Mouse (Mus musculus) frontal cortex, postnatal 14 days (tissue): Measurements from ENCODE around the gene Lta.

Experiments used
- DNase-seq, 2 experiments: peaks; one replicate each; pipeline ENCODE4 v3.0.0; 2022; ENCODE audit warnings: low spot score in 2 of 2

Gene Lta

GRCm38 (mm10) chr17:35204494-35205379, at the start of gene Lta:
Lta (minus strand) TSS chr17:35205351.
- DNase-seq, result no peak

- no peak for DNase-seq
These were observed 49.3 kb upstream of the Lta start for GRCm38 (mm10) chr17:35254241-35255098.

DNA sequence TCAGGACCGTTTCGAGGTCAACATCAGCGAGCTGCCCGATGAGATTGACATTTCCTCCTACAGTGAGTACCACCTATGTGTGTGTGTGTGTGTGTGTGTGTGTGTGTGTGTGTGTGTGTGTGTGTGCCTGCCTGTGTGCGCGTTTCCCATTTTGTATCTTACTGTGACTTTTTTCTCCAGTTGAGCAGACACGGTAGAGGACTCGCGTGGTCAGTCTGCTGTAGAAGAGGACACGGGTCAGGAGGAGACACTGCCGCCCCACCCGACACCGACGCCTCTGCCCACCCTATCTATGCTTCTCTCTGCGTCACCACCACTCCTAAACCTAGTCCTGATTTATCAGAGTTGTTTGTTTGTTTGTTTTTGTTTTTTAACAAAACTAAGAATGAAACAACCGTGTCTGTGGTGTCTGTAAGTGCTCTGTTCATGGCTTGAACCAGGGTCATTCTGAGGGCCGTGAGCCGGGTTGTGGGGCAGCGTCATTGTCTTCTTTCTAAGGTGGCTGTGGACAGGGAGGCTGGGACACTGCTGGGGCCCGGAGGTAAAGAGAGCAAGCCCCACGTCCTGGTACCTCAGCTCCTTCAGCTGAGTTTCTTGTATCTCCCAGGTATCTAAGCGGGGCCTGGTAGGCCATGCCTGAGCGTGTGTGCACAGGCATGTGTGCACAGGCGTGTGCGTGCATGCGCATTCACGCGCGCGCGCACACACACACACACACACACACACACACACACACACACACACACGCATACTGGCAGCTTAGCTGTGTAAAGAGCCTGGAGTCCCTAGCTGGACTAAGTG, 48.3 kb upstream of the Lta start:
- no peak for DNase-seq

GRCm38 (mm10) chr17:35252619-35253292, 47.6 kb upstream of the Lta start:
- no peak for DNase-seq

DNA sequence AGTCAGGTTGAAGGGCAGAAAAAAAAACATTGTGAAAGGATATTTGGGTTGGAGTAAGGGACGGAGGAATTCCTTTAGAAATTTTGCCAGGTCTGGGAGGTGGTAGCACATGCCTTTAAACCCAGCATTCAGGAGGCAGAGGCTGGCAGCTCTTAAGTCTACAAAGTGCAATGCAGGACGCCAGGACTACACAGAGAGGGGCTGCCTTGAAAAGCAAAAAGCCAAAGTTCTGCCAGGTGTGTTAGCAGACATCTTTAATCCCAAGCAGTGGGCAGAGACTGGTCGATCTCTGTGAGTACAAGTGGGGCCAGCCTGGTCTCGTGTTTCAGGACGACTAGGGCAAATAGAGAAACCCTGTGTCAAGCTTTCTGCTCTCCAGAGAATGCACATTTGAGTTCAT, 46.8 kb upstream of the Lta start:
- DNase-seq, result no peak

DNA sequence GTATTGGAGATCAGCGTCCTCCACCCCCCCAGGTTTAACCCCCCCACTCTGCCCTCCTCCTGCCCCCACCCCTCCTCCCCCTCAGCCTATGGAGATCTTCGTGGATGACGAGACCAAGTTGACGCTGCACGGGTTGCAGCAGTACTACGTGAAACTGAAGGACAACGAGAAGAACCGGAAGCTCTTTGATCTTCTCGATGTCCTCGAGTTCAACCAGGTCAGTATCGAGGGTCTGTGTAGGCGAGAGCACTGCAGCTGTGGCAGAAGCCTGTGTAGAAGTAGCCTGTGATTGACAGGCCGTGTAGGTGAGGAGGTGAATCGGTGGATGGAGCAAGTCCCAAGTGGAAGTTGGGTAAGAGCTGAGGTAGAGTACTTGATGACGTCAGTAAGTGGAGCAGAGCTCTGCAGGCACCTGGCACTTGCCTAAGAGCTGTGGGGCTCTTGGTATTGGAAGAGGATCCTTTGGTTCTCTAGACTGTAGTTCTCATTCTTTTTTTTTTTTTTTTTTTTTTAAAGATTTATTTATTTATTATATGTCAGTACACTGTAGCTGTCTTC, 46.1 kb upstream of the Lta start:
- DNase-seq, result no peak

DNA sequence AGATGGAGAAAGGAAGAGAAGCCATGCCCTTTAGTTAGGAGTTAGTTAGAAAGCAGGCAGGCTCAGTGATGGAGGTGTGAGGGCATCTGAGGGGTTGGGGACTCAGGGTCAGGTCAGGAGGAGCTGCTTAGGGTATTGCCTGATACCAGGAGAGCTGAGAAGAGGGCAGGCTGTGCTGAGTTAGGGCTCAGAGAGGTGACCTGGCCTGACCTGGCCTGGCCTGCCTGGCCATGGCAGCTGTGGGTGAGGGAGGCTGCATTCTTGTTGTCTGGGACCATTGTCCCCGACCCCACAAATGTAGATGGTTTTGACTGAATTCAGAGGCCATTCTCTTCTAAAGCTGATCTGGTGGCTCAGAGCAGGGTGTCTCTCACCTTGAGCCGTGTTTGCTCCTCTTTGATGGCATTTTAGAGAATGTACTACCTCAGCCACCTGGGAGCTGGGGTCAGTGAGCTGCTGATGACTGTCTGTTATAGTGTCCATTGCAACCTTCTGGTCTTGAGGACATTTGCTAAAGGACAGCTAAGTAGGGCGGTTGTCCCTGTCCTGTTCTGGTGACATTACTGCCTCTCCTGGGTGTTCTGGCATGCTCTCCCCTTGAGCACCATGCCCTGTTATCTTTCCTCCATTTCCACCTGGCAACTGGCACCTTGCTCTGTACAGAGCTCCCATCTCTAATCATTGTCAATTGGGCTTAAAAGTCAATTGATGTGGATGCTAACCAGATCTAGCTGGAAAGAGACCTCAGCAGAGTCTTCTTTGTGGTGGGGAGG, 45.4 kb upstream of the Lta start:
- DNase-seq, result no peak

DNA sequence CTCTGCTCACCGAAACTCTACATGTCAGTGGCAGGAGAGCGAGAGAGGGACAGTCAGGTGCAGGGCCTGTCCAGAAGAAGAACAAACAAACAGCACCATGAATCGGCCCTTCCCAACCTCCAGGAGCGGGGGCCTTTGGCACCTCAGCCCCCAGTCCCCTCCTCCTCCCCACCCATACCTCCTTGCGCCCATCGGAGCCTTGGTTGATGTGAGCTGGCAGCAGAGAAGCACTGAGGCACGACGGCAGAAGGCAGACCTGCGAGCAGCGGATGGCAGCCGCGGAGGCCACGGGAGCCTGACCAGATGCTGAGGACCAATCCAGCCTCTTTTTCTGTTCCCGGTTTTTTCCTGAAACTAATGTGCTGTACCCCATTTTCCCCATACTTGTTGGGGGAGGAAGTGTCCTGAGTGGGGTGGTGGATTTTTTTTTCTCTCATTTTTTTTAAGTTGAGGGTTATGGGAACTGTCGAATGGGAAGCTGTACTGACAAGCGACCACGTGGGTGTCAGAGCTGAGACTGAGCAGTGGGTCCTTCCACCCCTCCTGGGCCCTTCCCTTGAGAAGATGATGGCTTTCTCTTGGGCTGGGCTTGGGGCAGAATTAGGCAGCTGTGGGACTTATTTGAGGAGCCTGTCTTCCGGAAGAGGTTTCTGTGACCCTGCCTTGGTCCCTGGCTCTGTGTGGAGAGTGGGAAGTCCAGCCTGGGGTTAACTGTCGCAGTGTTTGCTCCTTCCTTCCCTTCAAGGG, 44.5 kb upstream of the Lta start:
- DNase-seq, result no peak

GRCm38 (mm10) chr17:35248986-35249385, 43.8 kb upstream of the Lta start:
- DNase-seq, result no peak

DNA sequence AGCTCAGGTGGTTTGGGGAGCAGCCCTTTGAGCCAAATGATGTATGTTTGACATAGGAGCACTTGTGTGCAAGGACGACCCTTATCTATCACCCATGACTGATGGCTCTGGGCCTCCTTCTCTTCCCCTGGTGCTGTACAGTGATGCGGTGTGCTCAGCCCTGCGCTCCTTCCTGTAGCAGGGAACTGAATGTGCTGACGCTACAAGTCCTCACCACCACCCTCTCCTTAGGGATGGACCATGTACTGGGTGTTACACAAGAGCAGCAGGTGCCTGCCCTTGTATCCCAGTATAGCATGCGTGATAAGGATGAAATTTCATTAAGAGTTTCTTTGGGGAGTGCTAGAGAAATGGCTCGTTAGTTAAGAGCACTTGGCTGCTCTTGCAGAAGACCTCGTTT, 42.0 kb upstream of the Lta start:
- DNase-seq, result no peak

GRCm38 (mm10) chr17:35245731-35246623, 40.8 kb upstream of the Lta start:
- DNase-seq, result no peak

DNA sequence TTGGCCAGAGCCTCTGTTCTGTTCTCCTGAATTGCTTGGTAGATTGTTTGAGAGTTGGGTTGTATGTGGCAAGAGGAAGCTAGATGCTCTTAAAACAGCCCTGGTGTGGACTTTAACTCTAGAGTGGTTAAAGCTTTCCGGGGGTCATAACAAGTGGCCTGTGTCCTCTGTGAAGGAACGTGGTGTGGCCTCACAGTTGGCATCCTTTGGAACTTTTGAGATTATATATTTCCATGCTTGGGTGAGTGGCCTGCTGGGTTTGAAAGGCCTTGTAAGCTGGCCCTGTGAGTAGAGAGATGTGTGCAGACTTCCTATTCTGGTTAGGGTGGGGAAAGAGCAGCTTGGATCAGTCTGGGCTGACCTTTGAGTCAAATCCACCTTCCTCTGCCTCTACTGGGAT, 39.8 kb upstream of the Lta start:
- DNase-seq, result no peak

- no peak for DNase-seq
These were observed 37.9 kb upstream of the Lta start for GRCm38 (mm10) chr17:35243086-35243485.

GRCm38 (mm10) chr17:35242015-35242941, 37.1 kb upstream of the Lta start:
- DNase-seq, result no peak

DNA sequence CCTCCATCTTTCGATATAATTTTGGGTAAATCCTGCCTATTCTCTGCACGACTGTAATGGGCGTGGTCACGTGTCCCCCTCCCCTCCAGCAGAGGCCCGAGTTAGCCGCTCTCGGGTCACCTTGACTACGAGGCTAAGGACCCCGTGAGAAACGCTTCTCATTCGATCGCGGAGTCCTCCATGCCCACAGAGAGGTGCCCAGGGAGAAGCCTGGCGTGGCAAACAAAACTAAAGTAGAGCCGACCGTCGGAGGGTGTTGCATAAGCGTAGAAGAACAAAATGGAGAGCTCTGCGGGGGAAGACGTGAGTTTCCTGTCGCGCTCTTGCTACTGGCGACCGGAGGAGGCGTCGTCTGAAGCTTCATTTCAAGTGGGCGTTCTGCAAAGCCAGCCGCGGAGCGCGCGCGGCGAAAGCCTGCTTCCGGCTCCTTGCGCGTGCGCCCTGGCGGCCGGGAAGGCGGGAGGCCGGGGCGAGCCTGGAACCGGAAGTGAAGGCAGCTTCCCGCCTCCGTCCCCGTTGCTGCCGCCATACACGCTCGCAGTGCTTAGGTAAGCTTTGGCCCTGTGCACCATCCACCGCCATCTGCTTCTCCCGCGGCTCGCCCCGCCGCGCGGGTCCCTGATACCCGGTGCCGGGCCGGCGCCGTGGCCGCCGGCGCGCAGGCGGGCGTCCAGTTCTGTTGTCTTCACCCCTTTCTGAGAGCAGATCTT, 36.3 kb upstream of the Lta start, which contains the start of gene Ddx39b:
Gene Ddx39b, plus strand, starts transcription at position 442 of the 710 bp plus-strand sequence.
- DNase-seq, result peak; percentile 94 to 96
